Mouse (Mus musculus) lung, embryonic 14.5 days (tissue): ENCODE data around the gene Ubald2. TPM values are rescaled to one million over a fixed set of nuclear protein-coding genes. Genes with fewer than 3 reads are reported as not detected.

Source experiments
- ATAC-seq: fragments of 200-750 bp; cut with Nextera tagmentation; 2 replicates; pipeline ENCODE4 v1.8.0; 2017; ENCODE audit warnings: mild to moderate bottlenecking, moderate TSS enrichment, moderate library complexity; ENCODE audit not compliant: insufficient read depth
- DNase-seq: peaks from one replicate; pipeline ENCODE4 v3.0.0-alpha.2; 2015
- H3K27ac ChIP-seq: fragments of 300-500 bp; sonication (generic); 2 replicates; pipeline ENCODE4 v1.5.1; 2014; ENCODE audit warnings: low read depth, mild to moderate bottlenecking, moderate library complexity
- H3K27me3 ChIP-seq: fragments of 300-500 bp; sonication (generic); 2 replicates; pipeline ENCODE4 v1.6.1; 2014; ENCODE audit warnings: low read length, control low read depth; ENCODE audit not compliant: insufficient read depth
- H3K36me3 ChIP-seq: fragments of 300-500 bp; sonication (generic); 2 replicates; pipeline ENCODE4 v1.6.1; 2014; ENCODE audit warnings: control low read depth; ENCODE audit not compliant: insufficient read depth
- H3K4me1 ChIP-seq: fragments of 300-500 bp; sonication (generic); 2 replicates; pipeline ENCODE4 v1.6.1; 2014; ENCODE audit warnings: antibody characterized with exemption, control low read depth; ENCODE audit not compliant: insufficient read depth
- H3K4me2 ChIP-seq: fragments of 300-500 bp; sonication (generic); 2 replicates; pipeline ENCODE4 v1.6.1; 2014; ENCODE audit warnings: mild to moderate bottlenecking
- H3K4me3 ChIP-seq: fragments of 300-500 bp; sonication (generic); 2 replicates; pipeline ENCODE4 v1.5.1; 2014; ENCODE audit warnings: low read depth, low read length
- H3K9ac ChIP-seq: fragments of 300-500 bp; sonication (generic); 2 replicates; pipeline ENCODE4 v1.6.1; 2014
- H3K9me3 ChIP-seq: fragments of 300-500 bp; sonication (generic); 2 replicates; pipeline ENCODE4 v1.6.1; 2016; ENCODE audit warnings: low read depth, low read length, control low read depth
- CTCF ChIP-seq: IDR thresholded peaks from 2 replicates; pipeline ENCODE4 v1.5.1; 2016; ENCODE audit warnings: antibody characterized with exemption, low read depth
- WGBS: fragments of 180-500 bp; shearing (Covaris S2); extraction: QIAGEN DNeasy Blood & Tissue Kit; methylation state at CpG from one replicate; pipeline ENCODE4 v1.1.7; 2014; 5-methylcytosine and 5-hydroxymethylcytosine counted together
- polyA plus RNA-seq: library from polyadenylated mRNA; unstranded; fragments of >200 nt; fragmentation: Nextera tagmentation; extraction: Ambion mirVana; gene quantifications from 2 replicates; pipeline ENCODE4 v1.2.1, GENCODE M21; 2014

Ubald2 gene
- polyA plus RNA-seq, 1 experiment from 2014 or later = 64.9 TPM

- WGBS = 67% methylated on average over 9 of the region's 9 CpGs
- no peak overlapping the region for H3K4me2 ChIP-seq
Measured at GRCm38 (mm10) chr11:116429862-116430613, 3.9 kb upstream of the Ubald2 start.

DNA sequence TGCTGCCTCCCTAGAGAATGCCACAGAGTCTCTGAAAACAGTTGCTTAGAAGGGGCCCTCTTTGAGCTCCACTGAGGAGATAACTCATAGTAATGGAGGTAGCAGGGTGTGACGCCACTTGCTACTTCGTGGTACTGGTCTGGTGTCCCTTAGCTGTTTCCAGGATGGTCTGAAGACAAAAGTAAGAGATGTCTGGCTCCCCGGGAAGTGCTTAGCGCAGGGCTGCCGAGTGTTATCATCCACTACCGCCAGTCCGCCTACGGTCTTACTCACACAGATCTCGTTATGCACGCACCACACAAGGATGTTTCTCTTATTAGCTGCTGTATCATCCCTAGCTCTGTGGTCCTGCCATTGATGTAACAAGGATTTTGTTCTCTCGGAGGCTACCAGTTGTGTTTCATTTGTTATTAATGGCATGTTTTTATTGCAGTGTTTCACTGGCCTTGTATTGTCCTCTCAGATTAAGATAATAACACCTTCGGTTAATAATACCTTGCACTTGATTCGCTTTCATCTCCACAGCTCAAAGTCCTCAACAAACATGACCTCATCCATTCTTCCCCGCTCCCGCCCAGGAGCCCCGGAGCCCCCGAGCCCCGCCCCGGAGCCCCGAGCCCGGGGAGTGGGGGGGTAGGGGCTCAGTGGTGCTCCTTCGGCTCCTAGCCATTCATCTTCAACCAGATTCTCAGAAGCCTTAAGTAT is 3.0 kb upstream of the Ubald2 start:
- 30% methylated on average over 22 of the region's 22 CpGs for WGBS
- DNase-seq (no peak), ATAC-seq (no peak)
- Histone ChIP-seq H3K36me3 (peaks cover 6% of the 10 kb centered on the region; the same call in 1 of the 2 replicates), H3K9me3 (no peaks in the 10 kb centered on the region), H3K4me2 (peak overlapping the region; percentile 35), H3K9ac (no peak overlapping the region), H3K4me1 (peaks cover 7% of the 10 kb centered on the region; the same call in 1 of the 2 replicates), H3K4me3 (no peak overlapping the region), H3K27ac (no peak overlapping the region), H3K27me3 (no peaks in the 10 kb centered on the region)
- no peak for TF ChIP-seq CTCF

More at GRCm38 (mm10) chr11:116429862-116430613, 3.9 kb upstream of the Ubald2 start:
- ATAC-seq = no peak
- DNase-seq = no peak
- Histone ChIP-seq H3K9me3 (no peaks in the 10 kb centered on the region), H3K36me3 (no peaks in the 10 kb centered on the region), H3K27me3 (no peaks in the 10 kb centered on the region), H3K4me1 (no peaks in the 10 kb centered on the region), H3K4me3 (no peak overlapping the region), H3K27ac (no peak overlapping the region), H3K9ac (no peak overlapping the region)
- no peak for TF ChIP-seq CTCF

DNA sequence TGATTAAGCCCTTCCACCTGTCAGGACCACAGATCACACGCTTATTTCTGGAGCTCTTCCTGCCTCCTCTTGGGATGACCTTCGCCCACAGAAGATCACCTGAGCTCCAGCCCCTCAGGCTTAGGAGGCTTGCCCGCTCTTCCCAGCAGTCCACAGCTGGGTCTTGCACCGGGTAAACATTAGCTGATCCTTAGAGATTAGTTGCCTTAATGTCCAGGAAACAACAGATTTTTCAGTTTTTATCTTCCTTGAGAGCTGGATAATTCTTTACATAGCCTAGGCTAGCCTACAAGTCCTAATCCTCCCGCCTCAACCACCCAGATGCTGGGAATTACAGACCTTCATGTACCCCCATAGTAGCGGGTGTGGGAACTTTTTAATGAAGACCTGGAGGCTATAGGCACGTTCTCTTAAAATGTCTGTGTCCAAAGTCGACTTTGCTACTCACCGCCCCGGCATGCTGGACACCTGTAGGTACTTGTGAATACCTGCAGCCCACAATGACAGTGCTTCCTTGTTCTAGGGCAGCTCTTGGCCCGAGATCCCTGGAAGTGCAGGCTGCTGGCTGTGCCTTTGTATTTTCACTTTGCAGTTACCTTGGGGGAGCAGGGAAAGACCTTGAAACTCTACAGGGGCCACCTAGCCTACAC is 2.3 kb upstream of the Ubald2 start:
- H3K4me1 ChIP-seq = peaks cover 7% of the 10 kb centered on the region; the same call in 1 of the 2 replicates
- ATAC-seq (no peak), DNase-seq (peak; percentile 35)
- no peaks in the 10 kb centered on the region for H3K9me3 ChIP-seq
- no peak overlapping the region for H3K4me3 ChIP-seq
- peak overlapping the region; percentile 1 for H3K27ac ChIP-seq
- WGBS = 37% methylated on average over 11 of the region's 11 CpGs
- no peak overlapping the region for H3K9ac ChIP-seq
- peak overlapping the region; percentile 35 for H3K4me2 ChIP-seq
- no peak for TF ChIP-seq CTCF
- H3K36me3 ChIP-seq = peaks cover 13% of the 10 kb centered on the region
- no peaks in the 10 kb centered on the region for H3K27me3 ChIP-seq

DNA sequence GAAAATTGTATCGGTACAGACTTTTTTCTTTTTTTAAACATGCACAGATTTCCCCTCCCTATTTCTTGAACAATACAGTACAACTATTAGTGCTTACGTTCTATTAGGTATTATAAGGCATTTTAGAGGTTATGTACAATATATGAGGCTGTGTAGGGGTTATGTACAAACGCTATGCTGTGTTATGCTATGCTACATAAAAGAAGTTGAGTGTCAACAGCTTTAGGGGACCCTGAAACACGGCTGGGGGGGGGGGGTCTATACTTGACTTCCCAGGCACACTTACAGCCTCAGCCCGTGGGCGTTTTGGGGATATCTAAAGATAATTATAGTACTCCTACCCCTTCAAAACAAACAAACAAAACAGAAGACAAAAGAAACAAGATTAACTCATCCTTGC is 1.8 kb upstream of the Ubald2 start:
- DNase-seq (no peak), ATAC-seq (no peak)
- no peak for TF ChIP-seq CTCF
- WGBS = 40% methylated on average over 6 of the region's 6 CpGs
- peaks cover 7% of the 10 kb centered on the region; the same call in 1 of the 2 replicates for H3K4me1 ChIP-seq
- peak overlapping the region; percentile 1 for H3K27ac ChIP-seq
- H3K4me3 ChIP-seq = no peak overlapping the region
- H3K4me2 ChIP-seq = no peak overlapping the region
- H3K27me3 ChIP-seq = no peaks in the 10 kb centered on the region
- peaks cover 19% of the 10 kb centered on the region for H3K36me3 ChIP-seq
- H3K9me3 ChIP-seq = no peaks in the 10 kb centered on the region
- no peak overlapping the region for H3K9ac ChIP-seq

GRCm38 (mm10) chr11:116432593-116433355 is 1.1 kb upstream of the Ubald2 start:
- Histone ChIP-seq H3K4me3 (no peak overlapping the region), H3K4me2 (peak overlapping the region; percentile 48), H3K9me3 (no peaks in the 10 kb centered on the region), H3K27me3 (no peaks in the 10 kb centered on the region), H3K4me1 (peaks cover 7% of the 10 kb centered on the region; the same call in 1 of the 2 replicates), H3K36me3 (peaks cover 25% of the 10 kb centered on the region), H3K27ac (peak overlapping the region; percentile 76; the same call in 1 of the 2 replicates), H3K9ac (no peak overlapping the region)
- 52% methylated on average over 8 of the region's 8 CpGs for WGBS
- ATAC-seq (no peak), DNase-seq (no peak)
- TF ChIP-seq CTCF = no peak

DNA sequence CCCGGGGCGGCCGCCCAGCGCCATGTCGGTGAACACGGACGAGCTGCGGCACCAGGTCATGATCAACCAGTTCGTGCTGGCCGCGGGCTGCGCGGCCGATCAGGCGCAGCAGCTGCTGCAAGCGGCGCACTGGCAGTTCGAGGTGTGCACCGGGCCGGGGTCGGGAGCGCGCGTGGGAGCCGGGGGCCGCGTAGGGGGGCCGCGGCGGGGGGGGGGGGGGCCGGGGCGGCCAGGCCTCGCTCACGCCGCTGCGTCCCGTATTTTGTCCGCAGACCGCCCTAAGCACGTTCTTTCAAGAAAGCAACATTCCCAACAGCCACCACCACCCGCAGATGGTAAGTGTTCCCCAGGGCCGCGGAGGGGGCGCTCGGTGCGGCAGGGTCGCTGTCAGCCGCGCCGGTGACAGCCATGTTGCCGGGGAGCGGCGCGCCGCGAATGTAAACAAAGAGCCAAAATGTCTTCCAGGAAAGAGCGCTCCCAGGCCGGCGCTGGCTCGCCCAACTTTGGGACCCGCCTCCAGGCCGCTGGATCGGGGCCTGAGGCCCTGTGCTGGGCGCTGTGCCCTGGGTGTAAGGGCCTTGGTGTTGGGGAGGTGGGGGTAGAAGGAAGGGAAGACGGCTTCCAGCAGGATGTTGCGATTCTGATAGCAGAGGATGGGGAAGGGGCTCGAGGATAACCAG is 533 bp downstream of the Ubald2 start:
- Histone ChIP-seq H3K4me1 (peaks cover 7% of the 10 kb centered on the region; the same call in 1 of the 2 replicates), H3K27ac (peak overlapping the region; percentile 94), H3K4me2 (peak overlapping the region; percentile 91), H3K9ac (peak overlapping the region; percentile 79), H3K4me3 (peak overlapping the region; percentile 76), H3K9me3 (no peaks in the 10 kb centered on the region), H3K36me3 (peaks cover 33% of the 10 kb centered on the region), H3K27me3 (no peaks in the 10 kb centered on the region)
- ATAC-seq = peak; percentile 16; the same call in 1 of the 2 replicates
- DNase-seq = peak; percentile 82
- TF ChIP-seq CTCF = no peak
- WGBS = under 1% methylated on average over 54 of the region's 67 CpGs
